Mouse (Mus musculus) layer of hippocampus, adult 11-12 months (tissue): ENCODE data around the gene Hes7.

Source experiments
- DNase-seq: peaks from one replicate; pipeline ENCODE4 v3.0.0; 2022; ENCODE audit warnings: low spot score

Gene Hes7

GRCm38 (mm10) chr11:69119446-69120155, 603 bp upstream of the Hes7 start:
- no peak for DNase-seq

GRCm38 (mm10) chr11:69121001-69121740, 967 bp downstream of the Hes7 start:
- DNase-seq: no peak

DNA sequence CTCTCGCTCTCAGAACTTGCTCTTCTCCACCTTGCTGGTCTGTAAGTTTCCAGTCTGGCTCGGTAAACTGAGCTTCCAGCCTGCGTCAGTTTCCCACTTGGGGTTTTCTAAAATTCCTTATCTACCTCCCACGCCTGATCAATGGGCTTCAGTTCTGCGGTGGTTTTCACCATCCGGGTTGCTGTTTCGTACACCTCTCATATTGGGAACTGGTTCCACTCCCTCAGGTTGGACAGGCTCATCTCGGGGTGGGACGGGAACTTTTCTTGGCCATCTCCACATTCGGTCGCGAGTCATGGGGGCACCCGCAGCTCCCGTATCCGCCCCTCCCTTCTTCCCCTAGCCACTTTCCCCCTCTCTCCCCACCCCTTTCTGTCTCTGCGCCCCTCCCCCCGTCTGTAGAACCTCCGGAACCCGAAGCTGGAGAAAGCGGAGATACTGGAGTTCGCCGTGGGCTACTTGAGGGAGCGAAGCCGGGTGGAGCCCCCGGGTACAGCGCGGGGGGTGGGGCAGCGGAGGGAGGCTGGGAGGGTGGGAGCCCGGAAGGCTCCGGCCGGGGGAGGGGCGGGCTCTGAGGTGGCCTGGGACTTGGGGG, 1.6 kb downstream of the Hes7 start:
- no peak for DNase-seq

DNA sequence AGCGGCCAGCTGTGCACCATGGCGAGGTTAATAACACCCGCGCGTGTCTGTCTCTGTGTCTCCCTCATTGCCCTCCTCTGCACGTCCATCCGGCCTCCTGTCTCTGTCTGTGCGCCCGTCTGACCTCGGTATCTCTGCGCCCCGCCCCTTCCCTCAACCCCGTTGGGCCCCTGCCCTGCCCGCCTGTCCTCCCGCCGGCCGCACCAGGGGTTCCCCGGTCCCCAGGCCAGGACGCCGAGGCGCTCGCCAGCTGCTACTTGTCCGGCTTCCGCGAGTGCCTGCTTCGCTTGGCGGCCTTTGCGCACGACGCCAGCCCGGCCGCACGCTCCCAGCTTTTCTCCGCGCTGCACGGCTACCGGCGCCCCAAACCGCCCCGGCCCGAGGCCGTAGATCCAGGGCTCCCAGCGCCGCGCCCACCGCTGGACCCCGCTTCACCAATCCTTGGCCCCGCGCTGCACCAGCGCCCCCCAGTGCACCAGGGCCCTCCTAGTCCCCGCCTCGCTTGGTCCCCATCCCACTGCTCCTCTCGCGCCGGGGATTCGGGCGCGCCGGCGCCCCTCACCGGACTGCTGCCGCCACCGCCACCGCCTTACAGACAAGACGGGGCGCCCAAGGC, 2.2 kb downstream of the Hes7 start, which contains the start of gene 9130213A22Rik:
Gene 9130213A22Rik, minus strand, starts transcription at position 254 of the 616 bp plus-strand sequence.
- peak; percentile 92 for DNase-seq

DNA sequence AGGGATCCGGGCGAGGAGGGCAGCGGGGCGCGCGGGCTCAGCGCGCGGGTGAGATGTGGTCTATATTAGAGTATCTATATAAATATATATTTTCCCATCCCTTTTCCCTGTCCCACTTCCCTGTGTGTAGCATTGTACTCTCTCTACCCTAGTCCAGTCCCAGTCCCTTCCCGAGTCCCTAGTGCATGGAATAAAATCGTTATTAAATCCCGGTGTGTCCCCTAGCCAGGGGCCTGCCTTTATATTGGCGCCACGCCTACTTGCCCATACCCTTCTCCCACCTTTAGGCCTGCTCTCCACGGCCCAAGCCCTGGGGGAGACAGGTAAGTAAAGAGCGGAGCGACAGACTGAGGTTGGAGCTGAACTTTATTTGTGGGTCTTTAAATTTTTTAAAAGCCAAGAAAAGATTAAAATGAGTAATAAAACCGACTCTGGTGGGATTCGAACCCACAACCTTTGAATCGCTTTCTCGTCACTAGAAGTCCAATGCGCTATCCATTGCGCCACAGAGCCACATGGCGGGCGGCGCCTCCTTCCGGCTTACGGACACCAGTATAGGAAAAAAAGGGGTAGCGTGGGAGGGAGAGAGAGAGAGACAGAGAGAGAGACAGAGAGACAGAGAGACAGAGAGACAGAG, 3.0 kb downstream of the Hes7 start:
- peak; percentile 94 for DNase-seq

- peak; percentile 93 for DNase-seq
These were observed 3.7 kb downstream of the Hes7 start for GRCm38 (mm10) chr11:69123693-69124497.

- DNase-seq: peak; percentile 75
These were observed 4.3 kb downstream of the Hes7 start for GRCm38 (mm10) chr11:69124498-69124847.

DNA sequence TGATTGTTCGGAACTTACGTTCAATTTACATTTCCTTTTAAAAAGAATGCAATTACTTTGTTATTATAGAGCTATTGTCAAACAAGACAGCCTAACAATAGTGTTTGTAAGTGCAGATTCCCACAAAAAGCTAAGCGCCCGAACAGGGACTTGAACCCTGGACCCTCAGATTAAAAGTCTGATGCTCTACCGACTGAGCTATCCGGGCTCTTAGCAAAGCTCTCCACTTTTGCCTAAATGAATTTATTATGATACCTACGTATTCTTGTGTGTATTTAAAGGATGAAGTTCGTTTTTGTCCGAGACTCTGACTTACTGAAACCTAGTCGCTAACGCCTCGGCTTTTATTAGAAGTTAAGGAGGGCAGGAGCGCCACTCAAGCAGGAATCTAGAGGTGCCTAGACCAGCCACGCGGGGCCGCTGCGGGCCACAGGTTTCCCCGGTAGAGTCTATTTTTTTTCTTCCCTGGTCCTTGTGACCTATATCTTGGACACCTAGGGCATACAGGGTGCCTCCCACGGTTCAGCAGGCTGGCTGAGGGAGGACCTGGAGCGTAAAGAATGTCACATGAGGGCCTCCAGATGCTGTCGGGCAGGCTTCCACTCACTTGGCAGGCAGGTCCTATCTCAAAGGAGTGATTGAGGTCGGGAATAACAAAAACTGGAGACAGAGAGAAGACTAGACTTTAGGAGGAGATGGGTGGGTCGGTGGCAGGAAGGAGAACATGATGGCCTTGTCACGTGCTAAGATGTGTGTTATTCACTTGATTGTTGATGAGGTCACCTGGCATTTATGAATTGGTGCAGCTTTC, 5.0 kb downstream of the Hes7 start:
- peak; percentile 87 for DNase-seq

DNA sequence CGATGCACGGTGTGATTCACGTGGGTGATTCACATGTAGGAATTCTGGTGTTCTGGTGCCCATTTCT, 5.5 kb downstream of the Hes7 start, which contains the start of gene Aloxe3:
Gene Aloxe3, plus strand, starts transcription at position 45 of the 67 bp plus-strand sequence.
- no peak for DNase-seq

GRCm38 (mm10) chr11:69125919-69126705, 5.9 kb downstream of the Hes7 start:
- DNase-seq: no peak

DNA sequence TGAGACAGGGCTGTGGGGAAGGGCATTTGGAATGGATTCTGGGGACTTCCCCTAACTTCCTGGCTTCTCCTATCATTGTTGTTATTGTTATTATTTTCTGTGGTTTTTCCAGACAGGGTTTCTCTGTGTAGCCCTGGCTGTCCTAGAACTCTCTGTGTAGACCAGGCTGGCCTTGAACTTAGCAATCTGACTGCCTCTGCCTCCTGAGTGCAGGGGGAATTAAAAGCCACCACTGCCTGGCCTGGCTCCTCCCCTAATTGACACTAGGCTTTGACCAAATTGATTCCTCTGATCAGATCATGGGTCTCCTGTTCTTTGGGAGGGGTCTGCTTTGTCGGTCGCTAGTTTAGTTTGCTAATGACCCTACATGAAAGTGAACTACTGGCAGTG, 6.5 kb downstream of the Hes7 start:
- no peak for DNase-seq

- DNase-seq: no peak
These were observed 8.4 kb downstream of the Hes7 start for GRCm38 (mm10) chr11:69128426-69129122.

DNA sequence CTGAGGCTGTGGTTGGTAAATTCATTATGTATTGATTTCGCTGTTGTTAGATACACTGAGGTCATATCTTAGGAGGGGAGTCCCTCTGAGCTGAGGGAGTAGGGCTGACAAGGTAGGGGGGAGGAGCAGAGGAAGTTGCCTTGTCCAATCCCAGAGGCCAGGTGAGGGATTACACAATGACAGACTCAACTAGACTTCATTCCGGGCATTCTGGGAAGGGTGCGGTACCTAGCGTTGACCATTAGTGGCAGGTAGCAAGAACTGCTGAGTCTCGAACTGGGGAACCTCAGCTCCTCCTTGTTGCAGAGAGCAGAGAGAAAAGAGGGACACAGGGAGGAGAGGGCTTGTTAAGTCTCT, 13.3 kb downstream of the Hes7 start:
- DNase-seq: no peak

DNA sequence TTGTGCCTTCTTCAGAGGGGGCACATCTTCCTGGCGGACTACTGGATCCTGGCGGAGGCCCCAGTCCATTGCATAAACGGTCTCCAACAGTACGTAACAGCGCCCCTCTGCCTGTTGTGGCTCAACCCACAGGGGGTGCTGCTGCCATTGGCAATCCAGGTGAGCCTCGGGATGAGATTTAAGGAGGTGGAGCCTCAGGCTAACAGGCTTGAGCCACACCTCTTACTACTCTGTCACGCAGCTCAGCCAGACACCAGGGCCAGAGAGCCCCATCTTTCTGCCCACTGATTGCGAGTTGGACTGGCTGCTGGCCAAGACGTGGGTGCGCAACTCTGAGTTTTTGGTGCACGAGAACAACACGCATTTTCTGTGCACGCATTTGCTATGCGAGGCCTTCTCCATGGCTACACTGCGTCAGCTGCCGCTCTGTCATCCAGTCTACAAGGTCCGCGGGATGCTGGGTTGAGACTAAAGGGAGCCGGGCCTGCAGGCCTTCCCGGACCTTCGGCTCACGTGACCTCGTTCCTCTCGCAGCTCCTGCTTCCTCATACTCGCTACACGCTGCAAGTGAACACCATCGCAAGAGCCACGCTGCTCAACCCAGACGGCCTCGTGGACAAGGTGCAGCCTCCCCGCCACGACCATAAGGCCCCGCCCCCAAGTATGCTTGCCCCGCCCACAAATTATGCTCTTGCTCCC, 13.9 kb downstream of the Hes7 start:
- peak; percentile 83 for DNase-seq

DNA sequence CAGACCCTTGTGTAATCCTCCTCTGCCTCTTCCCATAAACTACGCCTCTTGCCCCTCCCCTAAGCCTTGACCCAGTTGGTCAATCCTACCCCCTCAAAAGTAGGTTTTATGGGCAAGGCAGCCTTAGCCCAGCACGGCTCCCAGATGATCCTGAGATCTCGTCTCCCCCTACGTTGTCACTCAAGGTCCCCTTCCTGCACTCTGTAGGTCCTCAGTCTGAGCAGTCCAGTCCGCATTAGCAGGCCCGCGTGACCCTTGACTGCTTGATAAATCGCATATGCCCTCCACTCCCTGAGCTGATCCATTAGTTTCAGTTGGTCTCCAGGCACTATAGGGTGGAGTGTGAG, 14.4 kb downstream of the Hes7 start:
- no peak for DNase-seq

- no peak for DNase-seq
These were observed 15.2 kb downstream of the Hes7 start for GRCm38 (mm10) chr11:69135361-69135760.

DNA sequence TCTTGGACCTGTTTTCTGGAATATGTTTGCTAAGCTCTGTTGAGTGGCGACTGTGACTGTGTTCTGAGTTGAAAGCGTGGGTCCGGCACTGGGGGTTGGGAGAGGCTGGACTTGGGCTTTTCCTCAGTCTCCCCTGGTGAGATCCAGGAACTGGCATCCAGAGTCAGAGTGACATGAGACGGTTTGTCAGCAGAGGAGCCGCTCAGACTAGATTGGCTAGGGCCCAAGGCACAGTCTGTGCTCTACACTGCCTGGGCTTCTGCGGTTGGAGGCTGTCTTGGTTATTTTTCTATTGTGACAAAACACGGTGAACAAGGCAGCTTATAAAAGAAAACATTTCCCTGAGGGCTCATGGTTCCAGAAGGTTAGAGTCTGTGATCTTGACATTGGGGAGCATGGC, 27.3 kb downstream of the Hes7 start:
- DNase-seq: no peak

- no peak for DNase-seq
These were observed 28.3 kb downstream of the Hes7 start for GRCm38 (mm10) chr11:69148451-69148960.

- DNase-seq: peak; percentile 44
These were observed 29.5 kb downstream of the Hes7 start for GRCm38 (mm10) chr11:69149728-69150127.
